Mouse (Mus musculus): ENCODE measurements at regions not wholly inside any gene's neighbourhood (a gene's known extent, or its start where the extent isn't known, plus 50 kb on each side); places are given as distances from the start of the nearest gene placed in this dataset.

- no peak for DNase-seq (ENCODE audit: low read depth, low spot score)
Observed at GRCm38 (mm10) chr7:95250651-95251050, 920.4 kb upstream of the Tenm4 start.

GRCm38 (mm10) chr7:95253862-95254545 is 917.0 kb upstream of the Tenm4 start:
- DNase-seq (ENCODE audit: low read depth, low spot score): no peak

GRCm38 (mm10) chr7:95254913-95255312 is 916.1 kb upstream of the Tenm4 start:
- no peak for DNase-seq (ENCODE audit: low read depth, low spot score)

DNA sequence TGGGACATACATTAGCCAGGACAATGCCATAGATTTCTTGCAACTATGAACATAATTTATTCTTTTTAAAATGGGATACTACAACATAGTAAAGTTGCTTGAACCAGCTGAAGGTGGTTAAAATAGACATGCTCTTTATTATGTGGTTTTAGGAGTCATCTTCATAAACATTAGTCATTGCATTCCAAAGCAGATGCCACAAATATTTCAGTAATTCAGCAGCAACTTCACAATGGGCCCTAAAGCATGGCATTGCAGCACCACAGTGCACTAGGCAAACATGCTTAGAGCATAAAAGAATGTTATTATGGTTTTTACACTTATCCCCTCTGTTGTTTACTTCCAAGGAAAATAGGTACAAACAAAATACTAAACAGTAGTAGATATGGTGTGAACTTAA is 915.3 kb upstream of the Tenm4 start:
- DNase-seq (ENCODE audit: low read depth, low spot score): no peak

- DNase-seq (ENCODE audit: low read depth, low spot score): no peak
Observed at GRCm38 (mm10) chr7:95262942-95263341, 908.1 kb upstream of the Tenm4 start.

- no peak for DNase-seq (ENCODE audit: low read depth, low spot score)
Observed at GRCm38 (mm10) chr7:95277237-95277636, 893.8 kb upstream of the Tenm4 start.

- no peak for DNase-seq (ENCODE audit: low read depth, low spot score)
Observed at GRCm38 (mm10) chr7:95313667-95314066, 857.4 kb upstream of the Tenm4 start.

- DNase-seq (ENCODE audit: low read depth, low spot score): no peak
Observed at GRCm38 (mm10) chr7:95323084-95323483, 848.0 kb upstream of the Tenm4 start.

GRCm38 (mm10) chr7:95324939-95325338 is 846.1 kb upstream of the Tenm4 start:
- DNase-seq (ENCODE audit: low read depth, low spot score): no peak

GRCm38 (mm10) chr7:95332037-95332436 is 839.0 kb upstream of the Tenm4 start:
- DNase-seq (ENCODE audit: low read depth, low spot score): no peak

DNA sequence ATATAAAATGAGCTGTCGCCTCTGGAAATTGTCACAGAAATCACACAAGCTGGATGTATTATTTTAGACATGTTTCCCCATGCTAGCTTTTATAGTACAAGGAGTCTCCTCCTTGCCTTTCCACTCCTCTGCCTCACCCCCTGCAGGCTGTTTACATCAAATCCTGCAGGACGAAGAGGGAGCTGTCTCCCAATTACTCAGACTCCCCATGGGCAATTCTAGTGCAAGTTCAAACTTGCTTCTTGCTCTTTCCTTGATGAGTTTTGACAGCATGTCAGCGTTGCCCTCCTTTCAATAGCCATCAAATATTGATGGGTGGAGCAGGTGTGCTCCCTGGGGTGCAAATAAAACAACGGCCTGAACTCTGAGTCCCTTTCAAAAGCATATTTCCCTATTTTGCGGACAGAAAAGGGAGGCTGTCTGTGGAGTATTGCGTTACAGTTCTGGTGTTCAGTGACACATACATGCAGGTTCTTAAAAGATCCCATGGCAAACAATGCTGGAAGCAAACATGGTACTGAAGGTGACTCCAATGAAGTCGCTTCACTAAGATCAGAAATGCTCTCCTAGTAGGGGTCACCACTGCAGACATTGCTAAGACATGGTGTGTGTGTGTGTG is 820.8 kb upstream of the Tenm4 start:
- peak; percentile 4 for DNase-seq (ENCODE audit: low read depth, low spot score)

DNA sequence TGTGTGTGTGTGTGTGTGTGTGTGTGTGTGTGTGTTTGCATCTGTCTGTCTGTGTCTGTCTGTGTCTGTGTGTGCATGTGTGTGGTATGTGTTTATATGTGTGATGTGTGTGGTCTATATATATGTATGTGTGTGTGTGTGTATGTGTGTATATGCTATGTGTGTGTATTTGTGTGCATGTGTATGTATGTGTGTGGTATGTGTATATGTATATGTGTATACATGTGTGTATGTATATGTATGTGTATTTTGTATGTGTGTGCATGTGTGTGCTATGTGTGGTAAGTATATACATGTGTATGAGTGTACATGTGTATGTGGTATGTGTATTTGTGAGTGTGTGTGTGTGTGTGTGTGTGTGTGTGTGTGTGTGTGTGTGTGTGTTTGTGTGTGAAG is 820.2 kb upstream of the Tenm4 start:
- no peak for DNase-seq (ENCODE audit: low read depth, low spot score)

- no peak for DNase-seq (ENCODE audit: low read depth, low spot score)
Observed at GRCm38 (mm10) chr7:95351337-95351736, 819.7 kb upstream of the Tenm4 start.

GRCm38 (mm10) chr7:95352133-95352532 is 818.9 kb upstream of the Tenm4 start:
- no peak for DNase-seq (ENCODE audit: low read depth, low spot score)

- DNase-seq (ENCODE audit: low read depth, low spot score): no peak
Observed at GRCm38 (mm10) chr7:95354991-95355390, 816.1 kb upstream of the Tenm4 start.

DNA sequence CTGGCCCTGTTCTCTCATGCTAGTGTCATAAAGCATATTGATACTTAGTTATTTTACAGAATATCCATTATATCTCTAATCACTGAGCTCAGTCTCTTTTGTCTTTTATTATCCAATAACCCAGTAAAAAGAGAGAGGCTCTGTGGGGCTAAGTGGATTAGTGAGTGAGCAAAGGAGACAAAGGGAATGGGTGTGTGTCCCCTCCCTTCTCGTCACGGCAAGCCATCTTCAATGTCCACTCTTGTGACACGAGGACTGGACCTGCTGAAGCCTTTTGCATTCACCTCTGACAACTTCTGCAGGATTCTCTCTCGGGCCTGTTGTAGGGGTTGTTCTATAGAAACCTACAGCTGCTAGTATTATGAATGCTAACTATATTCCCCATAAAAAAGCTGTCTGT is 812.3 kb upstream of the Tenm4 start:
- no peak for DNase-seq (ENCODE audit: low read depth, low spot score)

GRCm38 (mm10) chr7:95359154-95359553 is 811.9 kb upstream of the Tenm4 start:
- no peak for DNase-seq (ENCODE audit: low read depth, low spot score)
